Mouse (Mus musculus) brain, embryonic 14.5 days (tissue): Measurements from ENCODE around the gene Sec22b.

Source experiments
- CTCF ChIP-seq: fragments of 200-500 bp; IDR thresholded peaks from 2 replicates; pipeline ENCODE4 v1.5.1; 2012; ENCODE audit warnings: inconsistent platforms, mild to moderate bottlenecking, moderate library complexity, borderline replicate concordance; ENCODE audit not compliant: insufficient read depth, insufficient read length; ENCODE audit errors: extremely low read depth
- POLR2A ChIP-seq: fragments of 200-500 bp; IDR thresholded peaks from 2 replicates; pipeline ENCODE4 v1.6.1; 2012; ENCODE audit warnings: mild to moderate bottlenecking, inconsistent platforms, borderline replicate concordance; ENCODE audit not compliant: poor library complexity, insufficient read depth, insufficient read length, severe bottlenecking; ENCODE audit errors: extremely low read depth

- no peak for TF ChIP-seq POLR2A
- TF ChIP-seq CTCF, result no peak
Observed at GRCm38 (mm10) chr3:97971117-97971516, 70.1 kb downstream of the Sec22b start.
